Mouse (Mus musculus) stomach, postnatal 0 days (tissue): ENCODE measurements around the gene Tmco4.

ENCODE experiments used
- CTCF ChIP-seq: IDR thresholded peaks from 2 replicates; pipeline ENCODE4 v1.5.1; 2016; ENCODE audit warnings: antibody characterized with exemption, low read depth, mild to moderate bottlenecking, moderate library complexity
- EP300 ChIP-seq: optimal IDR thresholded peaks from 2 replicates; pipeline ENCODE3; 2016; ENCODE audit warnings: antibody characterized with exemption

- peak; percentile 29; the same call in 1 of the 2 replicates for TF ChIP-seq CTCF
- no peak for TF ChIP-seq EP300
Measured at GRCm38 (mm10) chr4:138948257-138948656, 24.4 kb upstream of the Tmco4 start.
